Mouse (Mus musculus): ENCODE measurements around the gene Rab44.

- TF ChIP-seq CTCF (IDR thresholded peaks at IDR 0.05; ENCODE audit: borderline replicate concordance, insufficient read depth, low read length), result no peak
- no peak for TF ChIP-seq POLR2A (IDR thresholded peaks at IDR 0.05; ENCODE audit: low read depth, low read length)
These were observed 71.6 kb downstream of the Rab44 start for GRCm38 (mm10) chr17:29185376-29186046.
